ENCODE assay signal across 24 mouse cellular contexts in the genomic region with DNA sequence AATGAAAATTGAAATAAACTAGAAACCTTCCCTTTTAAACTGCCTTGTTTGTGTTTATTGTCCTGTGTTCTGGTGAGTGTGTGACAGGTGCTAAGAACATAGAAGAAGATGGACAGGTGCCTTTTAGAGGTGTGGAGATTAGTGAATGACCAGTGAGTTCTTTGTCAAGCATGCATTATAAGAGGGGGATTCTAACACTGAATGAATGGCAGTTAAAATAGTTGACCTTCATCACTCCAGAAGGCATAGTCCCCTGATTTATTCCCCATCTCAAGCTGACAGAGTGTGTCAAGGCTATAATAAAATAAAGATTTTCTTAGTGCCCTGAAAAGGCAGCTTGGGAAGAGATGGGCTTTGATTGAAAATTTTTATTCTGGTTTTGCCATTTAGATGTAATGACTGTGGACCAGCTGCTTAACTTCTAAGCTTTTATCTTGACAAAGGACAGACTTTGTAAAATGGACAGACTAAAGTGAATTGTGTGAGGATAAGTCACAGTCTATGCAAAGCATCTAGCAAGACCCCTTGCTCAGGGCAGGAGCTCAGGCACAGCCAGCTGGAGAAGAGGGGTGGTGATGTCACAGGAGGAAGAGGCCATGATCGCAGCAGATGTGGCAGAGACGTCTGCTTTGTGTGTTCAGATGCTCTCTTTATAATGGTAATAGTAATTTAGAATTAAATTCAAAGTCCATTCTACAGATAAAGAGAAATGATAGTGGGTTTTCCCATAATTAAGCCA.
DNase-seq lines count a peak whose midpoint lies in the region; ATAC-seq lines count a peak whose summit lies in the region.
"Had no signal": no experiment of that assay in that cellular context is flagged by ENCODE, and none has a peak within 500 bp of the region (broad histone marks: within the 10 kb centered on the region; RNA-seq: fewer than 3 reads in every experiment).

No protein-coding gene starts in this region.

- no peaks in the 10 kb centered on the region for H3K4me1 ChIP-seq in hindbrain, embryonic 11.5 days (replicated peaks; ENCODE audit: control insufficient read depth, insufficient read depth, low read length)
- H3K4me1 ChIP-seq in hindbrain, embryonic 14.5 days (replicated peaks; ENCODE audit: control insufficient read depth, insufficient read depth, low read length), result peaks cover 3% of the 10 kb centered on the region; the same call in 1 of the 2 replicates
- H3K4me1 ChIP-seq in neural tube, embryonic 11.5 days (ENCODE audit: control insufficient read depth, insufficient read depth, low read length), result no peaks in the 10 kb centered on the region
- no peaks in the 10 kb centered on the region for H3K4me1 ChIP-seq in neural tube, embryonic 15.5 days
- H3K4me1 ChIP-seq in forebrain, embryonic 14.5 days (ENCODE audit: control insufficient read depth, insufficient read depth, low read length), result no peaks in the 10 kb centered on the region
- H3K4me1 ChIP-seq in neural tube, embryonic 14.5 days (ENCODE audit: control insufficient read depth, insufficient read depth, low read length), result no peaks in the 10 kb centered on the region
- H3K4me1 ChIP-seq: heart, embryonic 10.5 days; limb, embryonic 12.5 days had no signal

- 50% methylated on average over 2 of the region's 2 CpGs for WGBS in hindbrain, embryonic 11.5 days
- WGBS in hindbrain, embryonic 14.5 days, result 41% methylated on average over 2 of the region's 2 CpGs
- WGBS in neural tube, embryonic 11.5 days, result 63% methylated on average over 2 of the region's 2 CpGs
- 34% methylated on average over 2 of the region's 2 CpGs for WGBS in neural tube, embryonic 15.5 days
- WGBS in forebrain, embryonic 14.5 days, result 62% methylated on average over 2 of the region's 2 CpGs
- 33% methylated on average over 2 of the region's 2 CpGs for WGBS in neural tube, embryonic 14.5 days

- ATAC-seq in hindbrain, embryonic 11.5 days (ENCODE audit: low FRiP score), result peak; percentile 89
- ATAC-seq in hindbrain, embryonic 14.5 days (ENCODE audit: low FRiP score), result no peak; the same call in 1 of the 2 replicates
- peak; percentile 80 for ATAC-seq in neural tube, embryonic 11.5 days (ENCODE audit: insufficient read depth, low FRiP score, low TSS enrichment)
- no peak for ATAC-seq in neural tube, embryonic 15.5 days (ENCODE audit: low FRiP score)
- peak; percentile 78 for ATAC-seq in forebrain, embryonic 14.5 days
- 0 out of 2 replicates have a peak, but pooled peaks have one; percentile 44 for ATAC-seq in neural tube, embryonic 14.5 days (ENCODE audit: low read depth)
- ATAC-seq: liver, postnatal 0 days; lung, postnatal 0 days; Patski had no signal

- no peaks in the 10 kb centered on the region for H3K27me3 ChIP-seq in hindbrain, embryonic 11.5 days (ENCODE audit: control insufficient read depth, insufficient read depth, low read length)
- H3K27me3 ChIP-seq in hindbrain, embryonic 14.5 days (ENCODE audit: control insufficient read depth, insufficient read depth, low read length), result no peaks in the 10 kb centered on the region
- no peaks in the 10 kb centered on the region for H3K27me3 ChIP-seq in neural tube, embryonic 11.5 days (ENCODE audit: control insufficient read depth, insufficient read depth, low read length)
- H3K27me3 ChIP-seq in neural tube, embryonic 15.5 days (replicated peaks), result no peaks in the 10 kb centered on the region
- H3K27me3 ChIP-seq in forebrain, embryonic 14.5 days (replicated peaks; ENCODE audit: control insufficient read depth, insufficient read depth, low read length), result no peaks in the 10 kb centered on the region
- no peaks in the 10 kb centered on the region for H3K27me3 ChIP-seq in neural tube, embryonic 14.5 days (ENCODE audit: control insufficient read depth, insufficient read depth, low read length)
- H3K27me3 ChIP-seq: CH12.LX; limb, embryonic 12.5 days; Patski had no signal

- H3K4me2 ChIP-seq in hindbrain, embryonic 11.5 days (replicated peaks; ENCODE audit: low read depth, low read length), result no peak overlapping the region
- no peak overlapping the region for H3K4me2 ChIP-seq in hindbrain, embryonic 14.5 days (replicated peaks)
- no peak overlapping the region for H3K4me2 ChIP-seq in neural tube, embryonic 11.5 days (ENCODE audit: low read depth)
- H3K4me2 ChIP-seq in neural tube, embryonic 15.5 days, result no peak overlapping the region
- no peak overlapping the region for H3K4me2 ChIP-seq in forebrain, embryonic 14.5 days (ENCODE audit: low read length)
- no peak overlapping the region for H3K4me2 ChIP-seq in neural tube, embryonic 14.5 days (ENCODE audit: low read depth, low read length)
- H3K4me2 ChIP-seq: limb, embryonic 12.5 days; liver, embryonic 11.5 days had no signal

- no peak overlapping the region for H3K27ac ChIP-seq in hindbrain, embryonic 11.5 days (ENCODE audit: low read depth, low read length)
- H3K27ac ChIP-seq in hindbrain, embryonic 14.5 days, result no peak overlapping the region
- no peak overlapping the region for H3K27ac ChIP-seq in neural tube, embryonic 11.5 days (ENCODE audit: low read depth, low read length)
- no peak overlapping the region for H3K27ac ChIP-seq in neural tube, embryonic 15.5 days (replicated peaks)
- no peak overlapping the region for H3K27ac ChIP-seq in forebrain, embryonic 14.5 days (ENCODE audit: low read depth, low read length)
- H3K27ac ChIP-seq in neural tube, embryonic 14.5 days (ENCODE audit: low read depth, low read length), result no peak overlapping the region
- H3K27ac ChIP-seq: heart, embryonic 10.5 days; limb, embryonic 12.5 days; macrophage had no signal

- H3K4me3 ChIP-seq in hindbrain, embryonic 11.5 days (ENCODE audit: low read depth, low read length), result no peak overlapping the region
- no peak overlapping the region for H3K4me3 ChIP-seq in hindbrain, embryonic 14.5 days (replicated peaks; ENCODE audit: low read length)
- no peak overlapping the region for H3K4me3 ChIP-seq in neural tube, embryonic 11.5 days (ENCODE audit: low read depth, low read length)
- no peak overlapping the region for H3K4me3 ChIP-seq in neural tube, embryonic 15.5 days (replicated peaks)
- H3K4me3 ChIP-seq in forebrain, embryonic 14.5 days (ENCODE audit: low read depth, low read length), result no peak overlapping the region
- no peak overlapping the region for H3K4me3 ChIP-seq in neural tube, embryonic 14.5 days (ENCODE audit: low read depth, low read length)
- H3K4me3 ChIP-seq: heart, embryonic 10.5 days; limb, embryonic 12.5 days had no signal

- DNase-seq in hindbrain, embryonic 11.5 days (ENCODE audit: low spot score), result peak; percentile 15
- DNase-seq in hindbrain, embryonic 14.5 days (ENCODE audit: low spot score), result no peak
- DNase-seq in neural tube, embryonic 11.5 days (ENCODE audit: low spot score), result peak; percentile 13
- DNase-seq in forebrain, embryonic 14.5 days (ENCODE audit: low spot score), result peak; percentile 29
- DNase-seq in thymus, postnatal 36 days, result no peak
- DNase-seq: B cell, adult 2 months; cerebellum, adult 11-12 months; cerebellum, postnatal 10 days; gastrocnemius, postnatal 10 days; kidney, adult 9 months; kidney, postnatal 25 days; layer of hippocampus, postnatal 36 days; liver, postnatal 0 days; thymus, adult 18-20 months had no signal

- no peaks in the 10 kb centered on the region for H3K36me3 ChIP-seq in hindbrain, embryonic 11.5 days (ENCODE audit: control insufficient read depth, insufficient read depth, low read length)
- H3K36me3 ChIP-seq in hindbrain, embryonic 14.5 days (replicated peaks; ENCODE audit: control insufficient read depth, insufficient read depth), result no peaks in the 10 kb centered on the region
- H3K36me3 ChIP-seq in neural tube, embryonic 11.5 days (ENCODE audit: control insufficient read depth, insufficient read depth, low read length), result no peaks in the 10 kb centered on the region
- H3K36me3 ChIP-seq in neural tube, embryonic 15.5 days, result no peaks in the 10 kb centered on the region
- no peaks in the 10 kb centered on the region for H3K36me3 ChIP-seq in forebrain, embryonic 14.5 days (ENCODE audit: control insufficient read depth, insufficient read depth, low read length)
- H3K36me3 ChIP-seq in neural tube, embryonic 14.5 days (ENCODE audit: control insufficient read depth, insufficient read depth, low read length), result no peaks in the 10 kb centered on the region
- H3K36me3 ChIP-seq: G1E; heart, embryonic 10.5 days; limb, embryonic 12.5 days had no signal

- no peak overlapping the region for H3K9ac ChIP-seq in hindbrain, embryonic 11.5 days (ENCODE audit: low read depth, low read length)
- H3K9ac ChIP-seq in hindbrain, embryonic 14.5 days, result no peak overlapping the region
- H3K9ac ChIP-seq in neural tube, embryonic 11.5 days (ENCODE audit: low read length), result no peak overlapping the region
- H3K9ac ChIP-seq in neural tube, embryonic 15.5 days (replicated peaks), result no peak overlapping the region
- no peak overlapping the region for H3K9ac ChIP-seq in forebrain, embryonic 14.5 days (ENCODE audit: low read length)
- H3K9ac ChIP-seq in neural tube, embryonic 14.5 days (replicated peaks; ENCODE audit: low read depth, low read length), result no peak overlapping the region
- H3K9ac ChIP-seq: limb, embryonic 12.5 days; liver, postnatal 0 days had no signal

- H3K9me3 ChIP-seq in hindbrain, embryonic 11.5 days (ENCODE audit: control insufficient read depth, low read length), result no peaks in the 10 kb centered on the region
- H3K9me3 ChIP-seq in hindbrain, embryonic 14.5 days (ENCODE audit: control insufficient read depth, low read length), result no peaks in the 10 kb centered on the region
- no peaks in the 10 kb centered on the region for H3K9me3 ChIP-seq in neural tube, embryonic 11.5 days (ENCODE audit: control insufficient read depth, low read length)
- no peaks in the 10 kb centered on the region for H3K9me3 ChIP-seq in neural tube, embryonic 15.5 days (replicated peaks)
- H3K9me3 ChIP-seq in forebrain, embryonic 14.5 days (replicated peaks; ENCODE audit: control insufficient read depth, low read length), result no peaks in the 10 kb centered on the region
- H3K9me3 ChIP-seq in neural tube, embryonic 14.5 days (ENCODE audit: control insufficient read depth, low read length), result no peaks in the 10 kb centered on the region
- H3K9me3 ChIP-seq: G1E; heart, embryonic 10.5 days; limb, embryonic 12.5 days had no signal

Comparison
In these comparisons a context has a peak if more than half of its experiments do, and no peak if none do; other contexts are left out.
1. ATAC-seq: peak in hindbrain, embryonic 11.5 days (single experiment), neural tube, embryonic 11.5 days (single experiment), forebrain, embryonic 14.5 days (single experiment) and neural tube, embryonic 14.5 days (single experiment); none in hindbrain, embryonic 14.5 days (single experiment) and neural tube, embryonic 15.5 days (single experiment).
2. DNase-seq: peak in hindbrain, embryonic 11.5 days (single experiment), neural tube, embryonic 11.5 days (single experiment) and forebrain, embryonic 14.5 days (single experiment); none in hindbrain, embryonic 14.5 days (single experiment) and thymus, postnatal 36 days (0 of 2).